Mouse (Mus musculus) heart, embryonic 14.5 days (tissue): ENCODE data around the gene Med24. TPM values are rescaled to one million over a fixed set of nuclear protein-coding genes. Genes with fewer than 3 reads are reported as not detected.
"Not testable (repeated sequence)": the region's sequence is repeated elsewhere in the genome, so short reads cannot be mapped to it uniquely, and the experiment has no call there.

Experiments used
- ATAC-seq: fragments of 200-750 bp; cut with Nextera tagmentation; 2 replicates; pipeline ENCODE4 v1.8.0; 2017; ENCODE audit warnings: low read depth, moderate TSS enrichment; ENCODE audit not compliant: insufficient number of reproducible peaks, insufficient read depth, low FRiP score
- H3K27ac ChIP-seq, 2 experiments: fragments of 200-500 bp in 1 of 2; fragments of 300-500 bp in 1 of 2; sonication (generic) in 1 of 2; replicated peaks in 1 of 2; 2 replicates each; pipeline ENCODE4 v1.5.1; 2012 to 2014; ENCODE audit warnings: low read depth in 2 of 2, low read length in 2 of 2, control low read depth in 1 of 2, mild to moderate bottlenecking in 1 of 2, mixed read lengths in 1 of 2; ENCODE audit not compliant: control insufficient read depth in 1 of 2, insufficient read depth in 1 of 2
- H3K27me3 ChIP-seq: fragments of 300-500 bp; sonication (generic); 2 replicates; pipeline ENCODE4 v1.6.1; 2014; ENCODE audit warnings: mild to moderate bottlenecking, low read length, control low read depth; ENCODE audit not compliant: control insufficient read depth, insufficient read depth
- H3K36me3 ChIP-seq: fragments of 300-500 bp; sonication (generic); 2 replicates; pipeline ENCODE4 v1.6.1; 2014; ENCODE audit warnings: mild to moderate bottlenecking, control low read depth, low read length, mixed read lengths; ENCODE audit not compliant: control insufficient read depth, insufficient read depth
- H3K4me1 ChIP-seq, 2 experiments: fragments of 200-500 bp in 1 of 2; fragments of 300-500 bp in 1 of 2; sonication (generic) in 1 of 2; 2 replicates each; pipeline ENCODE4 v1.6.1; 2012 to 2014; ENCODE audit warnings: low read length in 2 of 2, control low read depth in 1 of 2, mixed read lengths in 1 of 2; ENCODE audit not compliant: control insufficient read depth in 2 of 2, insufficient read depth in 2 of 2
- H3K4me2 ChIP-seq: fragments of 300-500 bp; sonication (generic); 2 replicates; pipeline ENCODE4 v1.6.1; 2014; ENCODE audit warnings: mild to moderate bottlenecking, low read length
- H3K4me3 ChIP-seq, 2 experiments: fragments of 200-500 bp in 1 of 2; fragments of 300-500 bp in 1 of 2; sonication (generic) in 1 of 2; 2 replicates each; pipeline ENCODE4 v1.5.1; 2012 to 2014; ENCODE audit warnings: low read length in 2 of 2, mild to moderate bottlenecking in 2 of 2, control low read depth in 1 of 2, low read depth in 1 of 2, moderate library complexity in 1 of 2; ENCODE audit not compliant: control insufficient read depth in 1 of 2, insufficient read depth in 1 of 2
- H3K9ac ChIP-seq: fragments of 300-500 bp; sonication (generic); 2 replicates; pipeline ENCODE4 v1.6.1; 2014; ENCODE audit warnings: mild to moderate bottlenecking, low read length
- H3K9me3 ChIP-seq: fragments of 300-500 bp; sonication (generic); 2 replicates; pipeline ENCODE4 v1.6.1; 2016; ENCODE audit warnings: low read length, control low read depth; ENCODE audit not compliant: control insufficient read depth
- WGBS: fragments of 180-500 bp; shearing (Covaris S2); extraction: QIAGEN DNeasy Blood & Tissue Kit; methylation state at CpG from one replicate; pipeline ENCODE4 v1.1.7; 2014; 5-methylcytosine and 5-hydroxymethylcytosine counted together
- polyA plus RNA-seq: library from polyadenylated mRNA; unstranded; fragments of >200 nt; fragmentation: Nextera tagmentation; extraction: Ambion mirVana; gene quantifications from 2 replicates; pipeline ENCODE4 v1.2.1, GENCODE M21; 2014

The Med24 gene
- polyA plus RNA-seq, 1 experiment from 2014 or later = 28.5 TPM

GRCm38 (mm10) chr11:98738428-98738911, 9.2 kb upstream of the Med24 start:
- H3K9ac ChIP-seq = no peak overlapping the region
- peaks cover 12 to 27% of the 10 kb centered on the region in 2 experiments for H3K4me1 ChIP-seq
- peaks cover 3% of the 10 kb centered on the region; the same call in 1 of the 2 replicates for H3K9me3 ChIP-seq
- no peaks in the 10 kb centered on the region for H3K27me3 ChIP-seq
- no peak for ATAC-seq
- H3K27ac ChIP-seq = no peak overlapping the region
- no peak overlapping the region for H3K4me2 ChIP-seq
- H3K36me3 ChIP-seq = no peaks in the 10 kb centered on the region
- 41% methylated on average over 4 of the region's 4 CpGs for WGBS
- no peak overlapping the region for H3K4me3 ChIP-seq

GRCm38 (mm10) chr11:98737220-98737619, 8.0 kb upstream of the Med24 start:
- H3K4me3 ChIP-seq, H3K27ac ChIP-seq, ATAC-seq, H3K9ac ChIP-seq, H3K36me3 ChIP-seq, H3K4me2 ChIP-seq, H3K27me3 ChIP-seq, H3K9me3 ChIP-seq: not testable (repeated sequence)
- H3K4me1 ChIP-seq = peaks cover 9 to 21% of the 10 kb centered on the region in 2 experiments; a peak in 3 of 4 replicates
- WGBS = 87% methylated on average over 2 of the region's 2 CpGs

GRCm38 (mm10) chr11:98736176-98736575, 6.9 kb upstream of the Med24 start:
- Histone ChIP-seq H3K36me3 (no peaks in the 10 kb centered on the region), H3K9ac (no peak overlapping the region), H3K9me3 (peaks cover 3% of the 10 kb centered on the region; the same call in 1 of the 2 replicates), H3K4me3 (no peak overlapping the region), H3K27ac (no peak overlapping the region), H3K4me1 (peaks cover 9 to 19% of the 10 kb centered on the region in 2 experiments; a peak in 3 of 4 replicates), H3K27me3 (no peaks in the 10 kb centered on the region), H3K4me2 (no peak overlapping the region)
- ATAC-seq = no peak
- 87% methylated on average over 1 of the region's 1 CpGs for WGBS

- 77% methylated on average over 4 of the region's 4 CpGs for whole genome bisulfite sequencing
These were observed 5.9 kb upstream of the Med24 start for GRCm38 (mm10) chr11:98735111-98735510.

GRCm38 (mm10) chr11:98734020-98734419, 4.8 kb upstream of the Med24 start:
- H3K27me3 ChIP-seq = no peaks in the 10 kb centered on the region
- H3K9ac ChIP-seq = no peak overlapping the region
- peaks cover 4 to 8% of the 10 kb centered on the region in 2 experiments; a peak in 3 of 4 replicates for H3K4me1 ChIP-seq
- H3K9me3 ChIP-seq = peaks cover 3% of the 10 kb centered on the region; the same call in 1 of the 2 replicates
- H3K27ac ChIP-seq = no peak overlapping the region
- H3K4me3 ChIP-seq = no peak overlapping the region
- 67% methylated on average over 3 of the region's 3 CpGs for WGBS
- no peaks in the 10 kb centered on the region for H3K36me3 ChIP-seq
- ATAC-seq = no peak
- H3K4me2 ChIP-seq = no peak overlapping the region

More at GRCm38 (mm10) chr11:98735111-98735510, 5.9 kb upstream of the Med24 start:
- Histone ChIP-seq H3K27me3 (no peaks in the 10 kb centered on the region), H3K4me3 (no peak overlapping the region), H3K4me2 (no peak overlapping the region), H3K4me1 (peaks cover 7 to 16% of the 10 kb centered on the region in 2 experiments; a peak in 3 of 4 replicates), H3K27ac (no peak overlapping the region), H3K9ac (no peak overlapping the region), H3K36me3 (no peaks in the 10 kb centered on the region), H3K9me3 (peaks cover 3% of the 10 kb centered on the region; the same call in 1 of the 2 replicates)
- no peak for ATAC-seq

- Histone ChIP-seq H3K4me2 (no peak overlapping the region), H3K27ac (no peak overlapping the region)
These were observed 1.9 kb upstream of the Med24 start for GRCm38 (mm10) chr11:98731134-98731533.

GRCm38 (mm10) chr11:98730727-98731126, 1.5 kb upstream of the Med24 start:
- Histone ChIP-seq H3K27me3 (no peaks in the 10 kb centered on the region), H3K27ac (no peak overlapping the region), H3K4me3 (no peak overlapping the region), H3K9me3 (peaks cover 3% of the 10 kb centered on the region; the same call in 1 of the 2 replicates), H3K4me2 (no peak overlapping the region), H3K4me1 (peaks cover 4 to 10% of the 10 kb centered on the region in 2 experiments), H3K36me3 (peaks cover 17% of the 10 kb centered on the region), H3K9ac (no peak overlapping the region)
- WGBS = 57% methylated on average over 4 of the region's 4 CpGs
- no peak for ATAC-seq

More at GRCm38 (mm10) chr11:98731134-98731533, 1.9 kb upstream of the Med24 start:
- no peak for ATAC-seq
- H3K9me3 ChIP-seq = peaks cover 3% of the 10 kb centered on the region; the same call in 1 of the 2 replicates
- H3K36me3 ChIP-seq = peaks cover 13% of the 10 kb centered on the region
- H3K4me3 ChIP-seq = no peak overlapping the region
- H3K27me3 ChIP-seq = no peaks in the 10 kb centered on the region
- no peak overlapping the region for H3K9ac ChIP-seq
- WGBS = 50% methylated on average over 5 of the region's 5 CpGs
- H3K4me1 ChIP-seq = peaks cover 4 to 10% of the 10 kb centered on the region in 2 experiments
